Mouse (Mus musculus) mouse embryonic stem cell (cell line): ENCODE measurements around the gene Olfr1474.
"Not testable (repeated sequence)": the region's sequence is repeated elsewhere in the genome, so short reads cannot be mapped to it uniquely, and the experiment has no call there.

Experiments
- in situ Hi-C, 2 experiments: fragments of 300-500 bp; cut with MboI; formaldehyde crosslinking; loops; 1 replicate in 1 of 2; 3 replicates in 1 of 2; pipeline ENCODE4 v1.14.3; 2019 to 2020; ENCODE audit warnings: low sequenced_read_pairs in 2 of 2, low pct_unique_long_range_greater_than_20kb in 1 of 2, mixed read lengths in 1 of 2; ENCODE audit not compliant: unreplicated experiment in 1 of 2

Gene Olfr1474

GRCm38 (mm10) chr19:13469265-13469664 is at the start of gene Olfr1474:
Gene Olfr1474, plus strand, starts transcription at chr19:13469565.
- in situ Hi-C loops = not testable (repeated sequence)

GRCm38 (mm10) chr19:13443109-13443508 is 26.3 kb upstream of the Olfr1474 start, which contains the start of gene Olfr1471:
Gene Olfr1471, plus strand, starts transcription at chr19:13443409.
- in situ Hi-C loops = not testable (repeated sequence)

GRCm38 (mm10) chr19:13455986-13456385 is 13.4 kb upstream of the Olfr1474 start, which contains the start of gene Olfr1472:
Gene Olfr1472, minus strand, starts transcription at chr19:13456086.
- in situ Hi-C loops = no loop called here

GRCm38 (mm10) chr19:13480096-13480495 is 10.7 kb downstream of the Olfr1474 start, which contains the start of gene Olfr1475:
Gene Olfr1475, minus strand, starts transcription at chr19:13480196.
- in situ Hi-C loops = no loop called here

- in situ Hi-C loops = no loop called here
Observed at GRCm38 (mm10) chr19:13500246-13500645, 30.9 kb downstream of the Olfr1474 start, which contains the start of gene Olfr1477. Gene Olfr1477, plus strand, starts transcription at chr19:13500546.
